Mouse (Mus musculus): ENCODE data around the gene Wdhd1. TPM values are rescaled to one million over a fixed set of nuclear protein-coding genes. Genes with fewer than 3 reads are reported as not detected.

Gene Wdhd1
- polyA plus RNA-seq, 1 experiment from 2014 or later, result 11.7 TPM

GRCm38 (mm10) chr14:47193506-47193905 is 83.2 kb downstream of the Wdhd1 start:
- no peaks in the 10 kb centered on the region for H3K9me3 ChIP-seq (replicated peaks)
- H3K4me2 ChIP-seq, result no peak overlapping the region
- H3K9ac ChIP-seq, result no peak overlapping the region
- H3K27ac ChIP-seq, result no peak overlapping the region
- no peaks in the 10 kb centered on the region for H3K36me3 ChIP-seq
- no peak for ATAC-seq (replicated peaks; ENCODE audit: insufficient number of reproducible peaks, insufficient read depth, low FRiP score, low read depth)
- H3K4me1 ChIP-seq (replicated peaks), result peaks cover 6% of the 10 kb centered on the region; the same call in 1 of the 2 replicates
- WGBS, result 78% methylated on average over 6 of the region's 6 CpGs
- H3K27me3 ChIP-seq, result no peaks in the 10 kb centered on the region
- H3K4me3 ChIP-seq, result no peak overlapping the region

GRCm38 (mm10) chr14:47191861-47192260 is 84.8 kb downstream of the Wdhd1 start:
- 55% methylated on average over 5 of the region's 5 CpGs for WGBS

More at GRCm38 (mm10) chr14:47191861-47192260, 84.8 kb downstream of the Wdhd1 start:
- no peak for ATAC-seq (replicated peaks; ENCODE audit: insufficient number of reproducible peaks, insufficient read depth, low FRiP score, low read depth)
- Histone ChIP-seq H3K4me1 (replicated peaks) (peaks cover 14% of the 10 kb centered on the region), H3K36me3 (no peaks in the 10 kb centered on the region), H3K27me3 (no peaks in the 10 kb centered on the region), H3K4me3 (no peak overlapping the region), H3K27ac (no peak overlapping the region), H3K4me2 (no peak overlapping the region), H3K9ac (no peak overlapping the region), H3K9me3 (replicated peaks) (no peaks in the 10 kb centered on the region)

Other genes starting within 250 kb of the Wdhd1 start
- gene Gch1, start 87.4 kb downstream of the Wdhd1 start, polyA plus RNA-seq (2015; fragmentation: Nextera tagmentation; extraction: Ambion mirVana), result 5.3 and 6.9 TPM in 2 replicates
- gene Socs4, start 74 bp upstream of the Wdhd1 start, polyA plus RNA-seq (2015; fragmentation: Nextera tagmentation; extraction: Ambion mirVana), result 1.8 and 1.9 TPM in 2 replicates
- gene Mapk1ip1l, start 21.4 kb upstream of the Wdhd1 start, polyA plus RNA-seq (2015; fragmentation: Nextera tagmentation; extraction: Ambion mirVana), result 35.9 and 43.6 TPM in 2 replicates
- gene Lgals3, start 90.9 kb upstream of the Wdhd1 start, polyA plus RNA-seq (2015; fragmentation: Nextera tagmentation; extraction: Ambion mirVana), result 8.8 and 28.5 TPM in 2 replicates
- gene Dlgap5, start 141.6 kb upstream of the Wdhd1 start, polyA plus RNA-seq (2015; fragmentation: Nextera tagmentation; extraction: Ambion mirVana), result 29.0 and 34.2 TPM in 2 replicates
- 13.4 and 18.3 TPM in 2 replicates for gene Fbxo34, start 173.6 kb upstream of the Wdhd1 start, polyA plus RNA-seq (2015; fragmentation: Nextera tagmentation; extraction: Ambion mirVana)

Data from heart, embryonic 15.5 days (tissue).